Mouse (Mus musculus) heart, embryonic 16.5 days (tissue): ENCODE measurements around the gene Gramd1b. TPM values are rescaled to one million over a fixed set of nuclear protein-coding genes. Genes with fewer than 3 reads are reported as not detected.
A peak's percentile ranks its signal among the peaks of the same experiment; 100 is the strongest.

Experiments
- ATAC-seq: fragments of 200-750 bp; cut with Nextera tagmentation; replicated peaks from 2 replicates; pipeline ENCODE4 v1.8.0; 2017; ENCODE audit warnings: moderate number of reproducible peaks; ENCODE audit not compliant: insufficient read depth, low FRiP score; ENCODE audit errors: extremely low read depth
- H3K27ac ChIP-seq: fragments of 300-500 bp; sonication (generic); 2 replicates; pipeline ENCODE4 v1.5.1; 2014; ENCODE audit warnings: mild to moderate bottlenecking, low read length, control low read depth, moderate library complexity
- H3K27me3 ChIP-seq: fragments of 300-500 bp; sonication (generic); 2 replicates; pipeline ENCODE4 v1.6.1; 2014; ENCODE audit warnings: low read length, mixed read lengths; ENCODE audit not compliant: control insufficient read depth, insufficient read depth
- H3K36me3 ChIP-seq: fragments of 300-500 bp; sonication (generic); 2 replicates; pipeline ENCODE4 v1.6.1; 2014; ENCODE audit not compliant: control insufficient read depth, insufficient read depth
- H3K4me1 ChIP-seq: fragments of 300-500 bp; sonication (generic); 2 replicates; pipeline ENCODE4 v1.6.1; 2014; ENCODE audit warnings: low read length, mixed read lengths; ENCODE audit not compliant: control insufficient read depth, insufficient read depth
- H3K4me2 ChIP-seq: fragments of 300-500 bp; sonication (generic); 2 replicates; pipeline ENCODE4 v1.6.1; 2014; ENCODE audit warnings: low read depth, mild to moderate bottlenecking, control low read depth, low read length
- H3K4me3 ChIP-seq: fragments of 300-500 bp; sonication (generic); 2 replicates; pipeline ENCODE4 v1.5.1; 2014; ENCODE audit warnings: mild to moderate bottlenecking, control low read depth, low read length
- H3K9ac ChIP-seq: fragments of 300-500 bp; sonication (generic); 2 replicates; pipeline ENCODE4 v1.6.1; 2014; ENCODE audit warnings: low read length, control low read depth
- H3K9me3 ChIP-seq: fragments of 300-500 bp; sonication (generic); replicated peaks from 2 replicates; pipeline ENCODE4 v1.6.1; 2016; ENCODE audit warnings: low read length; ENCODE audit not compliant: control insufficient read depth
- WGBS: fragments of 180-500 bp; shearing (Covaris S2); extraction: QIAGEN DNeasy Blood & Tissue Kit; methylation state at CpG from one replicate; pipeline ENCODE4 v1.1.7; 2014; 5-methylcytosine and 5-hydroxymethylcytosine counted together
- polyA plus RNA-seq: library from polyadenylated mRNA; unstranded; fragments of >200 nt; fragmentation: Nextera tagmentation; extraction: Ambion mirVana; gene quantifications from 2 replicates; pipeline ENCODE4 v1.2.1, GENCODE M21; 2015

Gene Gramd1b
- polyA plus RNA-seq, 1 experiment from 2014 or later = 5.9 TPM

DNA sequence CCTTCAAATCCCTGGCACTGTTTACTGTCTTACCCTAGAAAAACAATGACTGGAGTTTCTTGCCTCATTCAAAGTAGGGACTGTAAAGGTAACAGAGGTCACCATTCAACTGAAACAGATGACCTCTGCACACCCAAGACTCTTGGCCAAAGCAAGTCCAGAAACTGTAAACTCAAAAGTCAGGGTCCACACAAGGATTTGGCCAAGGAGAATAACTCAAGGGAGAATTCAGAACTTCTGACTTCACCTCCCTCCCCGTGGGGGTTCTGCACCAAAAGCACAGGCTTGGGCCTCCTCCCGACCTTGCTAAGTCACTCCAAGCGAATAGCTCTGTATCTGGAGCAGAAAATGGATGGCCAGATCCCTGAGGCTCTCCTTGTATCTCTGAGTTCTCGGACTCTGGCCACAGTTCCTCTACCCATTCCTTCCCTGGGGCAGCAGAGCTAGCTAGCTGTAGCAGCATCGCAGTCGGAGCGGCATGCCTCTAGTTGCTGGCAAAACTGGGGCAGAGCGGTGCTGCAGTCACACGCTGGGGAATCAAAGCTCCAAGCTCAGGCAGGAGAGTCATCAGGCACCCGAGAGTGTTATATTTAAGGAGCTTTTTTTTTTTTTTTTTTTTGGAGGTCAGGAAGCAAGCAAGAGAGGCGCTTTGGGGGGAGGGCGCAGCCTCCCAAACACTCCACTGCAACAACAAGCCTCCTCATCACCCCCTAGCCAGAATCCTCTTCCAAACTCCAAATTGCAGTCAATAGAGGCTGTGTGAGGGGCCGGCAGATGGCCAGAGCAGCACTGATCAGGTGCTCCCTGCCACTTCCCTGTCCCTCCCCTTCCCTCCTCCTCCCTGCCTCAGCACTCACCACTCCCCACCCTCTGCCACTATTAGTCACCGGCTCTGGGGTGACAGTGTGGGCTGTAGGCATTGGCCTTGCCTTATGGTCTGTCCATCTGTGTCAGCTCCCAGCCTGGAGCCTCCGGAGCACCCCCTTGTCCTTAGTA, 149.5 kb downstream of the Gramd1b start:
- Histone ChIP-seq H3K27me3 (no peaks in the 10 kb centered on the region), H3K9ac (peak overlapping the region; percentile 2; the same call in 1 of the 2 replicates), H3K4me3 (no peak overlapping the region), H3K27ac (peak overlapping the region; percentile 57; the same call in 1 of the 2 replicates), H3K4me1 (peaks cover 15% of the 10 kb centered on the region), H3K4me2 (peak overlapping the region; percentile 39), H3K9me3 (peaks cover 2% of the 10 kb centered on the region; the same call in 1 of the 2 replicates), H3K36me3 (no peaks in the 10 kb centered on the region)
- 15% methylated on average over 15 of the region's 15 CpGs for WGBS
- ATAC-seq = peak; percentile 79

GRCm38 (mm10) chr9:40376711-40377410, 154.3 kb downstream of the Gramd1b start:
- Histone ChIP-seq H3K9ac (no peak overlapping the region), H3K4me2 (no peak overlapping the region; the same call in 1 of the 2 replicates), H3K9me3 (no peaks in the 10 kb centered on the region), H3K4me1 (peaks cover 24% of the 10 kb centered on the region), H3K4me3 (no peak overlapping the region), H3K36me3 (no peaks in the 10 kb centered on the region), H3K27me3 (no peaks in the 10 kb centered on the region), H3K27ac (no peak overlapping the region)
- whole genome bisulfite sequencing = 59% methylated on average over 9 of the region's 9 CpGs
- ATAC-seq = no peak

DNA sequence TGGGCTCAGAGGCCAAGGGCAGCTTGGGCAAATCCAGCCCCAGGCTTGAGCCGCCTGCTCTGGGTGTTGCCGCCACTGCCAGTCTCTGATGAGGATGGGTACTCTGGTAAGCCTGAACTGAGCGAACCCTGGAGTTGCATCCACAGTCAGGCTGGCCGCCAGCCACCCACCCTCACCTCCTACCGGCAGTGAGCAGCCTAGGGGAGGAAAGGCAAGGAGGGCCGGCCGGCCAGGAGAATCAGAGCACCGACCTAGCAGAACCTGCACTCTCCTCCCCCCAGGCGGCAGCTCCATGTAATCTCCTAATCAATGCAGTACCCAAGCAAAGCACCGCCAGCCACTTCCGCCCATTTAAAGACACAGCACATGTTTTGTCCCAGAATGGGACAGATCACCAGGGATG, 155.0 kb downstream of the Gramd1b start:
- no peaks in the 10 kb centered on the region for H3K36me3 ChIP-seq
- ATAC-seq = no peak
- peak overlapping the region; percentile 17; the same call in 1 of the 2 replicates for H3K4me3 ChIP-seq
- peak overlapping the region; percentile 51 for H3K4me2 ChIP-seq
- H3K4me1 ChIP-seq = peaks cover 18% of the 10 kb centered on the region
- no peaks in the 10 kb centered on the region for H3K9me3 ChIP-seq
- H3K9ac ChIP-seq = no peak overlapping the region; the same call in 1 of the 2 replicates
- no peak overlapping the region for H3K27ac ChIP-seq
- no peaks in the 10 kb centered on the region for H3K27me3 ChIP-seq
- WGBS = 13% methylated on average over 11 of the region's 11 CpGs

DNA sequence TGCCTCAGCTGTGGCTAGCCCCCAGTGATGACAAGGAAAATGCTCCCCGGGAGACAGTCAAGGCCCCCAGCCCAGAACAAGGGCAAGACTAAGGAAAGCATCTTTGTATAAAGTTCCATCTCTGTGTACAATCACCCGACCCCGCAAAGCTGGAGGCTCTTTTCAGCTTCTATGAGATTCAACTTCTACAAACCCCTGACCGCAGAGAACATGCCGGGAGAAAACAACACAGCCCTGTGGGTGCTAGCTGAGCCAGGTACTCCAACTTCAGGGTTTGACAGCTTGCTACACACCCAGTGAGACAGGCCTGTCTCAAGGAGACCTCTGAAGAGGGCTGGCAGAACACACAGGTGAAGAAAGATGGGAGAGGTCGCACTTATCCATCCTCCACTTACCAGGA, 155.7 kb downstream of the Gramd1b start:
- ATAC-seq = no peak
- no peak overlapping the region for H3K4me2 ChIP-seq
- no peak overlapping the region for H3K27ac ChIP-seq
- no peaks in the 10 kb centered on the region for H3K36me3 ChIP-seq
- 69% methylated on average over 6 of the region's 6 CpGs for WGBS
- H3K4me1 ChIP-seq = peaks cover 18% of the 10 kb centered on the region
- no peak overlapping the region for H3K4me3 ChIP-seq
- H3K9me3 ChIP-seq = no peaks in the 10 kb centered on the region
- no peaks in the 10 kb centered on the region for H3K27me3 ChIP-seq
- no peak overlapping the region for H3K9ac ChIP-seq

DNA sequence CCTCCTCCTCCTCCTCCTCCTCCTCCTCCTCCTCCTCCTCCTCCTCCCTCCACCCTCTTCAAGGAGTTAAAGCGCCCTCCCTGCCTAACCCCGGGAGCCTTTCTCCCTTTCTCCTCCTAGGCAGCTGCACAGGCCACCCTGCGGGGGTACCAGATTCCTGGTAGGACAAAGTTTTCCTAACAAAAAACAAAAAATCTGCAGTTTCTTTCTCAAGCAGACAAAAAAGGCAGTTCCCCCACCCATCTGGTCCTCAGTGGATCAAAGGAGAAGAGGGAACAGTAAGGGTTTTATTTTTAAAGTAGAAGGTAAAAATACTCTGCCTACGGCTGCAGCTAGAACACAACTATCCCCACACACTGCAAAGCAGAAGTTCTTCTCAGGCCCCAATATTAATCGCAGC, 156.2 kb downstream of the Gramd1b start:
- 53% methylated on average over 4 of the region's 5 CpGs for WGBS
- H3K9ac ChIP-seq = no peak overlapping the region
- H3K27ac ChIP-seq = no peak overlapping the region
- peaks cover 18% of the 10 kb centered on the region for H3K4me1 ChIP-seq
- H3K27me3 ChIP-seq = no peaks in the 10 kb centered on the region
- H3K9me3 ChIP-seq = no peaks in the 10 kb centered on the region
- H3K4me3 ChIP-seq = no peak overlapping the region
- no peak for ATAC-seq
- no peak overlapping the region for H3K4me2 ChIP-seq
- no peaks in the 10 kb centered on the region for H3K36me3 ChIP-seq

DNA sequence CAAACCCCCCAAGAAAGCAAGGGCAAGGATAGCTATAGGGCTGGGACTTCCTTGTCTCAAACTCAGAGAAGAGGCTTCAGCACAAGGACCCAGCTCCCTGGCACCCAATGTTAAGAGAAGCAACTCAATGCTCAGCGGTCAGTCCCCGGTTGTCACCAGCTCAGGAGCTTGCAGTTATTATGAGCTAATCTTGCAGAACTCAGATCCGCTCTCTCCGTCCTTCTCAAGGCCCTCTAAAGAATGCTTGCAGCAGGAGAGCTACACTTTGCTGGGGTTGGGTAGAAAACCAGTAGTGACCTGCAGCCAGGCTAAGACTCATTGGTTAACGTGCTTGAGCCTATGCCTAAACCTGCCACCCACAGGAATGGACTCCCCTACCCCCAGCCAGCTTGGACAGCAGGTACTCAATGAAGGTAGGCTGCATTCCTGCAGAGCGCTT, 156.6 kb downstream of the Gramd1b start:
- Histone ChIP-seq H3K27me3 (no peaks in the 10 kb centered on the region), H3K9ac (no peak overlapping the region), H3K27ac (no peak overlapping the region), H3K9me3 (no peaks in the 10 kb centered on the region), H3K36me3 (no peaks in the 10 kb centered on the region), H3K4me3 (no peak overlapping the region), H3K4me2 (no peak overlapping the region), H3K4me1 (peaks cover 18% of the 10 kb centered on the region)
- 68% methylated on average over 6 of the region's 6 CpGs for WGBS
- no peak for ATAC-seq

- H3K4me3 ChIP-seq = no peak overlapping the region
- peaks cover 18% of the 10 kb centered on the region for H3K4me1 ChIP-seq
- H3K9ac ChIP-seq = no peak overlapping the region
- H3K27ac ChIP-seq = no peak overlapping the region
- no peak overlapping the region for H3K4me2 ChIP-seq
- H3K36me3 ChIP-seq = no peaks in the 10 kb centered on the region
- no peaks in the 10 kb centered on the region for H3K27me3 ChIP-seq
- 61% methylated on average over 11 of the region's 11 CpGs for WGBS
- no peaks in the 10 kb centered on the region for H3K9me3 ChIP-seq
- no peak for ATAC-seq
These were observed 157.1 kb downstream of the Gramd1b start for GRCm38 (mm10) chr9:40374052-40374451.

DNA sequence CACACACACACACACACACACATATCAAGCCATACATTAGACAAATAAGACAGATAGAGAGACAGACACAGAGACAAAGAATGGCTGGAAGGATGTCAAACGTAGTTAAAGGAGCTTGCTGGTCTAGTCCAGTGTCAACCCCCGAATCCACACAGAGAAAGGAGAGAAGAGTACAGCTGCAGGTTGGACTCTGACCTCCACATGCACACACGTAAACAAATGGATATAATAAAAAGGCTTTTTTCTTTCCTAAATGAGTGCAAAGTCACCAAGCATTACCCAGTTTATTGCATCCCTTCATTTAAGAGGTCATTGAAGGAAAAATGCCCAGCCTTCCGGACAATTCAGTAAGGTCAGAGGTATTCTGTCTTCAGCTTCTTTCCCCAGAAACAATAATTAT, 161.0 kb downstream of the Gramd1b start:
- Histone ChIP-seq H3K27me3 (no peaks in the 10 kb centered on the region), H3K4me3 (no peak overlapping the region), H3K36me3 (no peaks in the 10 kb centered on the region), H3K9me3 (no peaks in the 10 kb centered on the region), H3K9ac (no peak overlapping the region), H3K27ac (no peak overlapping the region), H3K4me1 (peaks cover 3% of the 10 kb centered on the region; the same call in 1 of the 2 replicates), H3K4me2 (no peak overlapping the region)
- ATAC-seq = no peak
- 75% methylated on average over 4 of the region's 4 CpGs for WGBS

DNA sequence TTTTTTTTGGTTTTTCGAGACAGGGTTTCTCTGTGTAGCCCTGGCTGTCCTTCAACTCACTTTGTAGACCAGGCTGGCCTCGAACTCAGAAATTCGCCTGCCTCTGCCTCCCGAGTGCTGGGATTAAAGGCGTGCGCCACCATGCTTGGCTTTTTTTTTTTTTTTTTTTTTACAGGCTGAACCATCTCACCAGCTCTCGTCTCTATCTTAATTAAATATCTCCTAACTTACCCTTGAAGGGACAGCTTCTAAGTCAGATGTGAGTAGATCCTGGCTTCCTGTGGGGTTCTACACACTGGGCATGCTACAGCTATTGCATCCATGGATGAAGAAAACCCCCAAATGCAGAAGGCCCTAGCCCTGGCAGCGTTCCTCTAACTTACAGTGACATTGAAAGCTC, 164.4 kb downstream of the Gramd1b start:
- H3K27ac ChIP-seq = no peak overlapping the region
- WGBS = 88% methylated on average over 8 of the region's 8 CpGs
- no peak overlapping the region for H3K4me3 ChIP-seq
- H3K9ac ChIP-seq = no peak overlapping the region
- H3K27me3 ChIP-seq = no peaks in the 10 kb centered on the region
- H3K4me2 ChIP-seq = no peak overlapping the region
- H3K9me3 ChIP-seq = no peaks in the 10 kb centered on the region
- H3K4me1 ChIP-seq = peaks cover 6% of the 10 kb centered on the region
- no peaks in the 10 kb centered on the region for H3K36me3 ChIP-seq
- ATAC-seq = no peak
